Mouse (Mus musculus): ENCODE measurements around the gene Tbx4. TPM values are rescaled to one million over a fixed set of nuclear protein-coding genes. Genes with fewer than 3 reads are reported as not detected.

The Tbx4 gene
- total and polyA plus RNA-seq, 3 experiments = not detected

DNA sequence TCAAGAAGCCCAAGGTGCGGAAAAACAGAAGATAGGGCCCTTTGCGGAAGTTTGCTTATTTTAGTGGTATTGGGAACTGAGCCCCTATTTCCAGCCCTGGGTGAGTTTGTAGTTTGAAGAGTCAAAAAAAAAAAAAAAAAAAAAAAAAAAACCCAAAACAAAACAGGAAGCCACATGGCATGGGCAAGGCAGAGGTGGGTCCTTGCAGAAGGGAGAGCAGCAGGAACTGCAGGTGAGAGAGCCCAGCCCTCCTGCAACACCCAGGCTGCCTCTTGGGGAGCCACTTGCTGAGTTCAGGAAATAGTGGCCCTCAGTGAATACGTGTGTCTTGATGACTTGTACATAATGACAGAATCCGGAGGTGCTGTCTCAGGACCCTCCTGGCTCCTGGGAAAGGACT lies 23.3 kb downstream of the Tbx4 start:
- Histone ChIP-seq H3K4me2 (ENCODE audit: insufficient read depth, low read depth, poor library complexity, severe bottlenecking) (no peak overlapping the region), H3K4me1 (ENCODE audit: control insufficient read depth in 1 of 2, insufficient read depth in 2 of 2) (peaks cover 9 to 37% of the 10 kb centered on the region in 2 experiments), H3K79me2 (replicated peaks; ENCODE audit: control insufficient read depth, extremely low read depth, insufficient read depth, poor library complexity, severe bottlenecking) (no peaks in the 10 kb centered on the region), H3K36me3 (replicated peaks in 1 of 2; ENCODE audit: control insufficient read depth in 1 of 2, insufficient read depth in 1 of 2, low read length in 1 of 2) (no peaks in the 10 kb centered on the region), H3K4me3 (replicated peaks in 1 of 3; ENCODE audit: low read depth in 2 of 3, low read length in 2 of 3, poor library complexity in 1 of 3) (no peak overlapping the region), H3K27ac (ENCODE audit: insufficient read depth, low read depth) (no peak overlapping the region), H3K27me3 (replicated peaks) (peaks cover 2% of the 10 kb centered on the region), H3K9me3 (replicated peaks; ENCODE audit: low read length) (no peaks in the 10 kb centered on the region), H3K9ac (ENCODE audit: insufficient read depth, low read depth) (no peak overlapping the region)
- dilution Hi-C loops (cut with MboI; ENCODE audit: extremely low pct_ligation_motif_present, extremely low pct_unique_long_range_greater_than_20kb, low sequenced_read_pairs) (no loop called here), in situ Hi-C loops (cut with MboI; ENCODE audit: low pct_ligation_motif_present, low pct_unique_long_range_greater_than_20kb, low sequenced_read_pairs) (no loop called here)
- DNase-seq (ENCODE audit: extremely low read depth) = peak; percentile 26
- no peak for TF ChIP-seq ZMIZ1 (IDR thresholded peaks at IDR 0.05; ENCODE audit: low read depth, low read length)
- TF ChIP-seq SMC3 (IDR thresholded peaks at IDR 0.05; ENCODE audit: low read depth, low read length) = no peak
- TF ChIP-seq ZNF384 (IDR thresholded peaks at IDR 0.05; ENCODE audit: low read depth, low read length) = peak; percentile 63; the same call in 1 of the 2 replicates
- TF ChIP-seq ZKSCAN1 (IDR thresholded peaks at IDR 0.05; ENCODE audit: borderline replicate concordance, low read depth, low read length) = no peak
- TF ChIP-seq CTCF (conservative IDR thresholded peaks at IDR 0.05 in 1 of 2, IDR thresholded peaks at IDR 0.05 in 1 of 2; ENCODE audit: low read depth in 2 of 2, low read length in 2 of 2) = 0 out of 4 replicates have a peak, but pooled peaks of 1 of the 2 experiments have one; percentile 7
- TF ChIP-seq CHD1 (IDR thresholded peaks at IDR 0.05; ENCODE audit: low read depth, low read length) = no peak

DNA sequence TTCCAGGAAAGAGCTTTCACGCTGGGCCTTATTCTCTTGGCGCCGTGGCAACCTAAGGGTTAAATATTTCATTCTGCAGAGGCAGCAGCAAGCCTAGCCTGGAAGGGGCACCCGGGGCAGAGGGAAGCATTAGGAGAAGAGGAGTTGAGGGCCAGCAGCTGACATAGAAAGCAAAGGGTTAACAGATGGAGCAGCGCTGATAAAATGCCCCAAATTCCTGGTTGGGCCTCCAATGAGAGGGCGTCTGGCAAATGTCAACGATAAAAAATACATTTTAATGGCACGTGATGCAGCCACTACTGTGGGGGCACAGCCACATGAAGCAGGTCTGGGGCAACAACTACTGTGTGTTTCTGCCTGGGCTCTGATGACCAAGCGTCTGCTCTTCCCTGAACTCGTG lies 23.9 kb downstream of the Tbx4 start:
- Histone ChIP-seq H3K27ac (ENCODE audit: insufficient read depth, low read depth) (no peak overlapping the region), H3K79me2 (replicated peaks; ENCODE audit: control insufficient read depth, extremely low read depth, insufficient read depth, poor library complexity, severe bottlenecking) (no peaks in the 10 kb centered on the region), H3K4me2 (ENCODE audit: insufficient read depth, low read depth, poor library complexity, severe bottlenecking) (no peak overlapping the region), H3K9me3 (replicated peaks; ENCODE audit: low read length) (no peaks in the 10 kb centered on the region), H3K9ac (ENCODE audit: insufficient read depth, low read depth) (no peak overlapping the region), H3K4me1 (ENCODE audit: control insufficient read depth in 1 of 2, insufficient read depth in 2 of 2) (peaks cover 9 to 34% of the 10 kb centered on the region in 2 experiments), H3K36me3 (replicated peaks in 1 of 2; ENCODE audit: control insufficient read depth in 1 of 2, insufficient read depth in 1 of 2, low read length in 1 of 2) (no peaks in the 10 kb centered on the region), H3K4me3 (replicated peaks in 1 of 3; ENCODE audit: low read depth in 2 of 3, low read length in 2 of 3, poor library complexity in 1 of 3) (no peak overlapping the region), H3K27me3 (replicated peaks) (peaks cover 2% of the 10 kb centered on the region)
- dilution Hi-C loops (cut with MboI; ENCODE audit: extremely low pct_ligation_motif_present, extremely low pct_unique_long_range_greater_than_20kb, low sequenced_read_pairs) (no loop called here), in situ Hi-C loops (cut with MboI; ENCODE audit: low pct_ligation_motif_present, low pct_unique_long_range_greater_than_20kb, low sequenced_read_pairs) (no loop called here)
- TF ChIP-seq ZC3H11A (IDR thresholded peaks at IDR 0.05; ENCODE audit: low read depth, low read length) (no peak), GABPA (IDR thresholded peaks at IDR 0.05; ENCODE audit: insufficient replicate concordance, low read depth, low read length) (no peak), JUND (conservative IDR thresholded peaks at IDR 0.05; ENCODE audit: low read depth, low read length) (no peak), ZMIZ1 (IDR thresholded peaks at IDR 0.05; ENCODE audit: low read depth, low read length) (no peak), USF1 (IDR thresholded peaks at IDR 0.05; ENCODE audit: low read depth, low read length) (no peak), MEF2A (IDR thresholded peaks at IDR 0.05; ENCODE audit: borderline replicate concordance, low read depth, low read length) (no peak), CTCF (conservative IDR thresholded peaks at IDR 0.05 in 1 of 2, IDR thresholded peaks at IDR 0.05 in 1 of 2; ENCODE audit: low read depth in 2 of 2, low read length in 2 of 2) (no peak), HCFC1 (IDR thresholded peaks at IDR 0.05; ENCODE audit: low read depth, low read length) (no peak), POLR2AphosphoS2 (IDR thresholded peaks at IDR 0.05; ENCODE audit: low read depth, low read length) (no peak), NELFE (IDR thresholded peaks at IDR 0.05; ENCODE audit: low read depth, low read length) (no peak)
- DNase-seq (ENCODE audit: extremely low read depth) = no peak

DNA sequence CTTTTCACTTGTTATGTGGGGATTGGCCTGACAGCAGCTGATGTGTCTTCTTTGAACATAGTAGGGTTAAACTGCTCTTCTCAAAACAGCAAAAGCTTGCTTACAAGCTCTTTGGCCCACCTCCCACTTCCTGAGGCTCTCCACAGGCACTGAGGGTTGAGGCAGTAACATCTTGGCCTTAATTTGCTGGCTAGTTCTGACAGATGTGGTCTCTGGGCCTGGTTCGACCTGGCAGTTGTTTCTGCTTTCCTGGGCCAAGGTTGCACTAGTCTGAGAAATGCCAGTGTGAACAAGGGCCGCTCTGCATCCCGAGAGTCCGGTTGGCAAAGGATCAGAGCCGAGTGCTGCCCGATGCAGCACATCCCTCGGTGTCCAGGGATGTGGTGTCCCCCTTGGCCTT lies 27.3 kb downstream of the Tbx4 start:
- H3K27me3 ChIP-seq (replicated peaks) = no peaks in the 10 kb centered on the region
- H3K4me2 ChIP-seq (ENCODE audit: insufficient read depth, low read depth, poor library complexity, severe bottlenecking) = no peak overlapping the region
- no peak overlapping the region for H3K4me3 ChIP-seq (replicated peaks in 1 of 3; ENCODE audit: low read depth in 2 of 3, low read length in 2 of 3, poor library complexity in 1 of 3)
- dilution Hi-C loops (cut with MboI; ENCODE audit: extremely low pct_ligation_motif_present, extremely low pct_unique_long_range_greater_than_20kb, low sequenced_read_pairs) (no loop called here), in situ Hi-C loops (cut with MboI; ENCODE audit: low pct_ligation_motif_present, low pct_unique_long_range_greater_than_20kb, low sequenced_read_pairs) (no loop called here)
- no peaks in the 10 kb centered on the region for H3K79me2 ChIP-seq (replicated peaks; ENCODE audit: control insufficient read depth, extremely low read depth, insufficient read depth, poor library complexity, severe bottlenecking)
- H3K9me3 ChIP-seq (replicated peaks; ENCODE audit: low read length) = no peaks in the 10 kb centered on the region
- no peak overlapping the region for H3K27ac ChIP-seq (ENCODE audit: insufficient read depth, low read depth)
- H3K4me1 ChIP-seq (ENCODE audit: control insufficient read depth in 1 of 2, insufficient read depth in 2 of 2) = peaks cover 9 to 34% of the 10 kb centered on the region in 2 experiments
- no peaks in the 10 kb centered on the region for H3K36me3 ChIP-seq (replicated peaks in 1 of 2; ENCODE audit: control insufficient read depth in 1 of 2, insufficient read depth in 1 of 2, low read length in 1 of 2)
- no peak for TF ChIP-seq CTCF (conservative IDR thresholded peaks at IDR 0.05 in 1 of 2, IDR thresholded peaks at IDR 0.05 in 1 of 2; ENCODE audit: low read depth in 2 of 2, low read length in 2 of 2)
- DNase-seq (ENCODE audit: extremely low read depth) = no peak
- H3K9ac ChIP-seq (ENCODE audit: insufficient read depth, low read depth) = no peak overlapping the region
